Mouse (Mus musculus) ES-Bruce4 (cell line): Measurements from ENCODE around the gene Epyc.

Experiments used
- CTCF ChIP-seq: IDR thresholded peaks from one replicate; pipeline ENCODE4 v1.8.1; 2011; ENCODE audit warnings: low read depth, low read length
- EP300 ChIP-seq: IDR thresholded peaks from 2 replicates; pipeline ENCODE4 v1.6.1; 2011; ENCODE audit warnings: low read depth, low read length; ENCODE audit not compliant: insufficient read depth

DNA sequence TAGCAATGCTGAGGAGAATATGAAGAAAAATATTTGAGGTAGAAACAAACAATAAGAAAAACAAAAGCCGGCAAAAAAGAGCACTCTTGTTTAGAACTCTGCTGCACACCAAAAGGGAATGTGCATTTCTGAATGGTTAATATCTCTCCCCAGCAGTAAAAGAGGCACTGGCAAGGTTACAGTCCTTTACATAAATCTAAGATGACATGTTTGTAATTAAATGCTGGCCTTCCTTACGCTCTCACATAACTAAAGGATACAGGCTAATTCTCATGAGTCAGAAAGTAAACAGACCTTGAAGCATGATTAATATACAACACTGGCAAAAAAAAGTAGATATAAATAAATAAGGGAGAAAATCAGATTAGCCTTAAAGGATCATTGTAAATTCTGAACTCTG lies 6.5 kb downstream of the Epyc start:
- no peak for TF ChIP-seq CTCF
- TF ChIP-seq EP300 = no peak
